Comparison of ENCODE assay signal across 12 mouse cellular contexts in the genomic region with DNA sequence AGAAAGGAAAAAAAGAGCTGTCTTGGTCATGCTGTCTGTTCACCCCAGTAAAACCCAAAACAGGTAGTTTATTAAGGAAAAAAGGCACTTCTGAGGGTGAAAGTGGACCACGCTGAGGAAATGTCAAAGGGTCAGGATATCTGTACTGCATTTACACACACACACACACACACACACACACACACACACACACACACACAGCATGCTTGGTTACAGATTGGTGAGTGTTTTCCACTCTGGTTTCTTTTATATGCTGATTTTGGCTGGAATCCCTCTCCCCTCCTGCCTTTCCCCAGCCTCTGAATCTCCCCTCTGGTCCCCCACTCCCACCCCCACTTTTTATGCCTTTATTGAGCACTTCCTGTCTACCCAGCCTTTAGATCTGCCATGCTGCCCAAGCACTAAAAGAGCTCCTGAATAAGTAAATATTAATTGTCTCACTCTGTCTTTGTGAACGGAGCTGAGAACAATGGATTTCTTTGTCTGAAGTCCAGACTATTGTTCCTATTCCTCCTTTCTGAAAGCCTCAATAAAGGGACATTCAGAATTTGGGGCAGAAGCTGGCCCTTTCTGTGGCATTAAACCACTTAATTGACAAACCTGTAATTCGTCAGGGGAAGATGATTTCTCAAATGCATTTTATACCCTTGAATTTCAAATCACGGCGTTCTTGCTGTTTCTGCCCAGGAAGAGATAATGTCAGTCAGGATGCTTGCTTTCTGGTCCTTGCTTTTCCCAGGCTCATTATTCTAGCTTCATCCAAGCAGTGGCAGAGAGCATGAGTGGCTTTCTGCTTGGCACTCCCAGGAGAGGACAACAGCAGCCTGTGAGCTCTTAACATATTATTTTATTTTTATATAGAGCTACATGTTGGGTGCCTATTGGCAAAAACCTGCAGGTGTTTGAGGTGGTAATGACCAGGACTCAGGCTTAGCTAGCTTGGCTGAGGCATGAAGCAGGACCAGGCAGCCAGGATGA.
DNase-seq lines count a peak whose midpoint lies in the region; ATAC-seq and TF ChIP-seq lines count a peak whose summit lies in the region.
"Had no signal": no experiment of that assay in that cellular context is flagged by ENCODE, and none has a peak within 500 bp of the region (broad histone marks: within the 10 kb centered on the region; RNA-seq: fewer than 3 reads in every experiment).

No protein-coding gene starts in this region.

- no peak overlapping the region for H3K27ac ChIP-seq in forebrain, embryonic 11.5 days (ENCODE audit: low read depth, low read length)
- no peak overlapping the region for H3K27ac ChIP-seq in forebrain, embryonic 10.5 days
- H3K27ac ChIP-seq in forebrain, embryonic 14.5 days (ENCODE audit: low read depth, low read length) = peak overlapping the region; percentile 58; the same call in 1 of the 2 replicates
- no peak overlapping the region for H3K27ac ChIP-seq in limb, embryonic 14.5 days (replicated peaks; ENCODE audit: low read depth, low read length)
- H3K27ac ChIP-seq in neural tube, embryonic 14.5 days (ENCODE audit: low read depth, low read length) = peak overlapping the region; percentile 30; the same call in 1 of the 2 replicates
- H3K27ac ChIP-seq in heart, embryonic 12.5 days (ENCODE audit: poor library complexity, severe bottlenecking) = no peak overlapping the region

- WGBS in forebrain, embryonic 11.5 days = 12% methylated on average over 5 of the region's 5 CpGs
- 16% methylated on average over 5 of the region's 5 CpGs for WGBS in forebrain, embryonic 10.5 days
- WGBS in forebrain, embryonic 14.5 days = 7% methylated on average over 5 of the region's 5 CpGs
- WGBS in limb, embryonic 14.5 days = 29% methylated on average over 5 of the region's 5 CpGs
- WGBS in neural tube, embryonic 14.5 days = 3% methylated on average over 5 of the region's 5 CpGs
- 39% methylated on average over 5 of the region's 5 CpGs for WGBS in heart, embryonic 12.5 days

- no peaks in the 10 kb centered on the region for H3K27me3 ChIP-seq in forebrain, embryonic 11.5 days (ENCODE audit: control insufficient read depth, insufficient read depth, low read length)
- H3K27me3 ChIP-seq in forebrain, embryonic 10.5 days (ENCODE audit: poor library complexity, severe bottlenecking) = no peaks in the 10 kb centered on the region
- H3K27me3 ChIP-seq in forebrain, embryonic 14.5 days (replicated peaks; ENCODE audit: control insufficient read depth, insufficient read depth, low read length) = no peaks in the 10 kb centered on the region
- H3K27me3 ChIP-seq in limb, embryonic 14.5 days (ENCODE audit: control insufficient read depth, insufficient read depth, low read length) = no peaks in the 10 kb centered on the region
- H3K27me3 ChIP-seq in neural tube, embryonic 14.5 days (ENCODE audit: control insufficient read depth, insufficient read depth, low read length) = no peaks in the 10 kb centered on the region
- H3K27me3 ChIP-seq in heart, embryonic 12.5 days (replicated peaks) = no peaks in the 10 kb centered on the region

- H3K4me1 ChIP-seq in forebrain, embryonic 11.5 days (replicated peaks; ENCODE audit: control insufficient read depth, insufficient read depth, low read length) = 0 out of 2 replicates have a peak, but pooled peaks cover 2% of the 10 kb centered on the region
- H3K4me1 ChIP-seq in forebrain, embryonic 10.5 days = peaks cover 12% of the 10 kb centered on the region
- peaks cover 4% of the 10 kb centered on the region; the same call in 1 of the 2 replicates for H3K4me1 ChIP-seq in forebrain, embryonic 14.5 days (ENCODE audit: control insufficient read depth, insufficient read depth, low read length)
- H3K4me1 ChIP-seq in limb, embryonic 14.5 days (ENCODE audit: control insufficient read depth, insufficient read depth, low read length) = 0 out of 2 replicates have a peak, but pooled peaks cover 6% of the 10 kb centered on the region
- H3K4me1 ChIP-seq in neural tube, embryonic 14.5 days (ENCODE audit: control insufficient read depth, insufficient read depth, low read length) = no peaks in the 10 kb centered on the region
- H3K4me1 ChIP-seq in heart, embryonic 12.5 days (replicated peaks) = 0 out of 2 replicates have a peak, but pooled peaks cover 3% of the 10 kb centered on the region

- no peak for TF ChIP-seq POLR2A in limb, embryonic 14.5 days (IDR thresholded peaks at IDR 0.05; ENCODE audit: borderline replicate concordance, extremely low read depth, insufficient read depth, insufficient read length)

- no peaks in the 10 kb centered on the region for H3K36me3 ChIP-seq in forebrain, embryonic 11.5 days (ENCODE audit: control insufficient read depth, insufficient read depth, low read length)
- H3K36me3 ChIP-seq in forebrain, embryonic 10.5 days (replicated peaks) = no peaks in the 10 kb centered on the region
- no peaks in the 10 kb centered on the region for H3K36me3 ChIP-seq in forebrain, embryonic 14.5 days (ENCODE audit: control insufficient read depth, insufficient read depth, low read length)
- no peaks in the 10 kb centered on the region for H3K36me3 ChIP-seq in limb, embryonic 14.5 days (ENCODE audit: control insufficient read depth, insufficient read depth, low read length)
- no peaks in the 10 kb centered on the region for H3K36me3 ChIP-seq in neural tube, embryonic 14.5 days (ENCODE audit: control insufficient read depth, insufficient read depth, low read length)
- H3K36me3 ChIP-seq in heart, embryonic 12.5 days = no peaks in the 10 kb centered on the region

- H3K9me3 ChIP-seq in forebrain, embryonic 11.5 days (ENCODE audit: control insufficient read depth, low read length) = no peaks in the 10 kb centered on the region
- H3K9me3 ChIP-seq in forebrain, embryonic 10.5 days = no peaks in the 10 kb centered on the region
- H3K9me3 ChIP-seq in forebrain, embryonic 14.5 days (replicated peaks; ENCODE audit: control insufficient read depth, low read length) = no peaks in the 10 kb centered on the region
- H3K9me3 ChIP-seq in limb, embryonic 14.5 days (ENCODE audit: control insufficient read depth, low read length) = no peaks in the 10 kb centered on the region
- no peaks in the 10 kb centered on the region for H3K9me3 ChIP-seq in neural tube, embryonic 14.5 days (ENCODE audit: control insufficient read depth, low read length)
- no peaks in the 10 kb centered on the region for H3K9me3 ChIP-seq in heart, embryonic 12.5 days (replicated peaks)

- no peak overlapping the region for H3K9ac ChIP-seq in forebrain, embryonic 11.5 days (ENCODE audit: low read length)
- 0 out of 2 replicates have a peak overlapping the region, but pooled peaks have one; percentile 30 for H3K9ac ChIP-seq in forebrain, embryonic 14.5 days (ENCODE audit: low read length)
- H3K9ac ChIP-seq in limb, embryonic 14.5 days (ENCODE audit: low read depth, low read length, severe bottlenecking) = no peak overlapping the region
- no peak overlapping the region; the same call in 1 of the 2 replicates for H3K9ac ChIP-seq in neural tube, embryonic 14.5 days (replicated peaks; ENCODE audit: low read depth, low read length)
- H3K9ac ChIP-seq in heart, embryonic 12.5 days = no peak overlapping the region
- H3K9ac ChIP-seq: lung, embryonic 14.5 days had no signal

- DNase-seq in forebrain, embryonic 11.5 days (ENCODE audit: low spot score) = no peak
- DNase-seq in forebrain, embryonic 10.5 days (ENCODE audit: extremely low spot score, low spot score) = no peak
- DNase-seq in forebrain, embryonic 14.5 days (ENCODE audit: low spot score) = peak; percentile 55
- DNase-seq in limb, embryonic 14.5 days (ENCODE audit: low spot score) = no peak
- DNase-seq in frontal cortex, postnatal 14 days (ENCODE audit: low spot score in 2 of 2) = no peak
- DNase-seq in kidney, adult 11 months = no peak
- DNase-seq: gastrocnemius, postnatal 25 days; kidney, adult 9 months; lung, embryonic 14.5 days; spleen, adult 18-20 months had no signal

- peak; percentile 65; the same call in 1 of the 2 replicates for ATAC-seq in forebrain, embryonic 11.5 days (replicated peaks; ENCODE audit: low FRiP score)
- peak; percentile 73 for ATAC-seq in forebrain, embryonic 14.5 days
- ATAC-seq in limb, embryonic 14.5 days (ENCODE audit: low FRiP score, low read depth) = 0 out of 2 replicates have a peak, but pooled peaks have one; percentile 12
- ATAC-seq in neural tube, embryonic 14.5 days (ENCODE audit: low read depth) = peak; percentile 68
- no peak for ATAC-seq in heart, embryonic 12.5 days (ENCODE audit: insufficient number of reproducible peaks, low FRiP score)

- H3K4me2 ChIP-seq in forebrain, embryonic 11.5 days (ENCODE audit: low read depth, low read length, severe bottlenecking) = no peak overlapping the region
- peak overlapping the region; percentile 8; the same call in 1 of the 2 replicates for H3K4me2 ChIP-seq in forebrain, embryonic 14.5 days (ENCODE audit: low read length)
- no peak overlapping the region for H3K4me2 ChIP-seq in limb, embryonic 14.5 days (replicated peaks; ENCODE audit: low read depth, low read length, severe bottlenecking)
- no peak overlapping the region for H3K4me2 ChIP-seq in neural tube, embryonic 14.5 days (ENCODE audit: low read depth, low read length)
- H3K4me2 ChIP-seq in heart, embryonic 12.5 days = no peak overlapping the region
- H3K4me2 ChIP-seq: lung, embryonic 14.5 days had no signal

- H3K4me3 ChIP-seq in forebrain, embryonic 11.5 days (ENCODE audit: low read depth, low read length) = no peak overlapping the region
- no peak overlapping the region for H3K4me3 ChIP-seq in forebrain, embryonic 10.5 days
- H3K4me3 ChIP-seq in forebrain, embryonic 14.5 days (ENCODE audit: low read depth, low read length) = no peak overlapping the region
- no peak overlapping the region for H3K4me3 ChIP-seq in limb, embryonic 14.5 days (replicated peaks; ENCODE audit: low read length)
- H3K4me3 ChIP-seq in neural tube, embryonic 14.5 days (ENCODE audit: low read depth, low read length) = no peak overlapping the region
- H3K4me3 ChIP-seq in heart, embryonic 12.5 days = no peak overlapping the region

Comparison
In these comparisons a context has a peak if more than half of its experiments do, and no peak if none do; other contexts are left out.
1. H3K27ac ChIP-seq: peak in forebrain, embryonic 14.5 days (single experiment) and neural tube, embryonic 14.5 days (single experiment); none in forebrain, embryonic 11.5 days (single experiment), forebrain, embryonic 10.5 days (single experiment), limb, embryonic 14.5 days (single experiment) and heart, embryonic 12.5 days (single experiment).